Mouse (Mus musculus) ES-Bruce4 (cell line): ENCODE data around the gene Lca5.

ENCODE experiments used
- CTCF ChIP-seq: IDR thresholded peaks from one replicate; pipeline ENCODE4 v1.8.1; 2011; ENCODE audit warnings: low read depth, low read length
- EP300 ChIP-seq: IDR thresholded peaks from 2 replicates; pipeline ENCODE4 v1.6.1; 2011; ENCODE audit warnings: low read depth, low read length; ENCODE audit not compliant: insufficient read depth

DNA sequence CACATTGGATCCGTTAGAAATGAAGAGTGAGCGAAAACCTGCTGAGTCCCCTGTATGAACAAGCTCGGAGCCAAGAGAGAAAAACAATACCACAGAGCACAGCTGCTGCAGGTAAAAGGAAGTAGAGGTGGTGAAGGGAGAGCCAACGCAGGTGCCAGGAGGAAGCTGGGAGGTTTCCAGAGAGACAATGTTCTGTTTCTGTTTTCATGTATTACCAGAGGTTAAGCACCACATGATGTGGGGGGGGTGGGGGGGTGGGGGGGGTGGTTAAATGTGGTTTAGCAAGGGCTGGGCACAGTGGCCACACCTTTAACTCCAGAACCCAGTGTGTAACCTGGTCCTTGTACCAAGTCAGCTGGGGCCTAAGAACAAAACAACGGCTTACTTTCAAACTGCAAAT lies 3.3 kb downstream of the Lca5 start:
- TF ChIP-seq EP300 (no peak), CTCF (no peak)
